Mouse (Mus musculus) hindbrain, embryonic 15.5 days (tissue): ENCODE measurements around the gene Pcx. TPM values are rescaled to one million over a fixed set of nuclear protein-coding genes. Genes with fewer than 3 reads are reported as not detected.
"Not testable (repeated sequence)": the region's sequence is repeated elsewhere in the genome, so short reads cannot be mapped to it uniquely, and the experiment has no call there.

ENCODE experiments used
- ATAC-seq: fragments of 200-750 bp; cut with Nextera tagmentation; 2 replicates; pipeline ENCODE4 v1.8.0; 2017; ENCODE audit warnings: low read depth, moderate number of reproducible peaks, moderate TSS enrichment; ENCODE audit not compliant: low FRiP score
- H3K27ac ChIP-seq: fragments of 300-500 bp; sonication (generic); replicated peaks from 2 replicates; pipeline ENCODE4 v1.5.1; 2015; ENCODE audit warnings: mild to moderate bottlenecking, inconsistent platforms
- H3K27me3 ChIP-seq: fragments of 300-500 bp; sonication (generic); 2 replicates; pipeline ENCODE4 v1.6.1; 2015; ENCODE audit warnings: control low read depth, inconsistent platforms
- H3K36me3 ChIP-seq: fragments of 300-500 bp; sonication (generic); 2 replicates; pipeline ENCODE4 v1.6.1; 2015; ENCODE audit warnings: control low read depth, inconsistent platforms
- H3K4me1 ChIP-seq: fragments of 300-500 bp; sonication (generic); replicated peaks from 2 replicates; pipeline ENCODE4 v1.6.1; 2015; ENCODE audit warnings: control low read depth, inconsistent platforms
- H3K4me2 ChIP-seq: fragments of 300-500 bp; sonication (generic); 2 replicates; pipeline ENCODE4 v1.6.1; 2015; ENCODE audit warnings: moderate library complexity, mild to moderate bottlenecking, inconsistent platforms
- H3K4me3 ChIP-seq: fragments of 300-500 bp; sonication (generic); 2 replicates; pipeline ENCODE4 v1.5.1; 2015; ENCODE audit warnings: mild to moderate bottlenecking, inconsistent platforms
- H3K9ac ChIP-seq: fragments of 300-500 bp; sonication (generic); 2 replicates; pipeline ENCODE4 v1.6.1; 2015; ENCODE audit warnings: inconsistent platforms
- H3K9me3 ChIP-seq: fragments of 300-500 bp; sonication (generic); 2 replicates; pipeline ENCODE4 v1.6.1; 2016; ENCODE audit warnings: control low read depth, inconsistent platforms
- WGBS: fragments of 180-500 bp; shearing (Covaris S2); methylation state at CpG from one replicate; pipeline ENCODE4 v1.1.7; 2015; 5-methylcytosine and 5-hydroxymethylcytosine counted together
- polyA plus RNA-seq: library from polyadenylated mRNA; unstranded; fragments of >200 nt; fragmentation: Nextera tagmentation; extraction: Ambion mirVana; gene quantifications from 2 replicates; pipeline ENCODE4 v1.2.1, GENCODE M21; 2015

Gene Pcx
- polyA plus RNA-seq, 1 experiment from 2014 or later, result 43.8 TPM

GRCm38 (mm10) chr19:4572467-4572866, 62.2 kb downstream of the Pcx start:
- ATAC-seq, result no peak
- WGBS, result 75% methylated on average over 8 of the region's 8 CpGs
- Histone ChIP-seq H3K27me3 (no peaks in the 10 kb centered on the region), H3K4me3 (no peak overlapping the region), H3K4me1 (no peaks in the 10 kb centered on the region), H3K36me3 (no peaks in the 10 kb centered on the region), H3K9ac (no peak overlapping the region), H3K9me3 (no peaks in the 10 kb centered on the region), H3K27ac (0 out of 2 replicates have a peak overlapping the region, but pooled peaks have one; percentile 7), H3K4me2 (no peak overlapping the region)

- Histone ChIP-seq H3K4me2 (no peak overlapping the region), H3K9ac (no peak overlapping the region), H3K27ac (no peak overlapping the region), H3K4me1 (no peaks in the 10 kb centered on the region), H3K36me3 (no peaks in the 10 kb centered on the region), H3K9me3 (no peaks in the 10 kb centered on the region), H3K27me3 (no peaks in the 10 kb centered on the region), H3K4me3 (no peak overlapping the region)
- no peak for ATAC-seq
- 83% methylated on average over 1 of the region's 1 CpGs for WGBS
These were observed 63.0 kb downstream of the Pcx start for GRCm38 (mm10) chr19:4573241-4573640.

- Histone ChIP-seq H3K4me2 (no peak overlapping the region), H3K36me3 (no peaks in the 10 kb centered on the region), H3K4me3 (no peak overlapping the region), H3K9me3 (no peaks in the 10 kb centered on the region), H3K27ac (no peak overlapping the region), H3K27me3 (no peaks in the 10 kb centered on the region), H3K9ac (no peak overlapping the region), H3K4me1 (no peaks in the 10 kb centered on the region)
- WGBS, result 72% methylated on average over 2 of the region's 2 CpGs
- ATAC-seq, result no peak
These were observed 68.5 kb downstream of the Pcx start for GRCm38 (mm10) chr19:4578799-4579198.

DNA sequence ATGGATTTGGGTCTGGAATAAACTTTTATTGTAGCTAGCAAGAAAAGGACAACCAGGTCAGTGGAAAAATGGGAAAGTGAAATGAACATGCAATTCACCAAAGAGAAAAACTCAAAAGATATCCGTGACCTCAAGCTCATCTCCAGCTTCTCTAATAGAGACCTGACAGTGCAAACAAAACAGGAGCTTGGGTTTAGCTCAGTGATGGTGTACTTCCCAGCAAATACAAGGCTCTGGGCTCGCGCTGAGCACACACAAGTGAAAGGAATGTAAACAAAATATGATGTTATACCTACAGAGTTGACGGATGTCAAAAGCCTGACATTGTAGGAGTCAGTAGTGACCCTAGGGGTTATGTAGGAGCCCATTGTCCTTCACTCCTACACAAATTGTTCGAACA, 69.0 kb downstream of the Pcx start:
- WGBS, result 81% methylated on average over 5 of the region's 5 CpGs
- Histone ChIP-seq H3K36me3 (no peaks in the 10 kb centered on the region), H3K27me3 (no peaks in the 10 kb centered on the region), H3K4me3 (no peak overlapping the region), H3K9me3 (no peaks in the 10 kb centered on the region), H3K27ac (no peak overlapping the region), H3K4me2 (no peak overlapping the region), H3K9ac (no peak overlapping the region), H3K4me1 (no peaks in the 10 kb centered on the region)
- ATAC-seq, result no peak

GRCm38 (mm10) chr19:4583856-4584255, 73.6 kb downstream of the Pcx start:
- WGBS, result 62% methylated on average over 2 of the region's 2 CpGs
- no peak overlapping the region for H3K4me3 ChIP-seq
- no peaks in the 10 kb centered on the region for H3K36me3 ChIP-seq
- H3K4me1 ChIP-seq, result no peaks in the 10 kb centered on the region
- ATAC-seq, result no peak
- H3K9me3 ChIP-seq, result no peaks in the 10 kb centered on the region
- H3K27me3 ChIP-seq, result no peaks in the 10 kb centered on the region
- H3K4me2 ChIP-seq, result no peak overlapping the region
- no peak overlapping the region for H3K27ac ChIP-seq
- H3K9ac ChIP-seq, result no peak overlapping the region

GRCm38 (mm10) chr19:4586783-4587182, 76.5 kb downstream of the Pcx start:
- H3K4me2 ChIP-seq, H3K9me3 ChIP-seq, ATAC-seq, H3K4me3 ChIP-seq, H3K36me3 ChIP-seq, H3K27ac ChIP-seq, H3K27me3 ChIP-seq, H3K9ac ChIP-seq, H3K4me1 ChIP-seq: not testable (repeated sequence)

DNA sequence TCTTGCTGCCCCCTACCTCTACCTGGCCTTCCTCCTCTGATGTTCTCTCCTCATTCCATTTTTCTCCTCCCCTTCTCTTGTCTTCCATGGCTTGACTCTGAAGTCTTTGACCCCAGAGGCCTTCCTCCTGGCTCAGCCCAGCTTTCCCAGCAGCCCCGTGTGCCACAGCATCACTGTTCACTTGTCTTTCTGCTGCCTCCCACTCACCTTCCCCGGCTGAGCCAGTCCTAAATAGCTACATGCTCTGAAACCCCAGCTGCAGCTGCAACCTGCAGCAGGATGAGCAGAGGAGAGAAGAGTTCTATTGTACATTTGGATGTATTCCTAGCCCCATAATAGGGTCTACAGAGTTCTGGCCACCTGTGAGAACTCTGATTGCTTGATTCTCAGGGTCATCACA, 77.2 kb downstream of the Pcx start:
- WGBS, result 49% methylated on average over 2 of the region's 2 CpGs
- no peak overlapping the region for H3K27ac ChIP-seq
- H3K4me2 ChIP-seq, result no peak overlapping the region
- no peaks in the 10 kb centered on the region for H3K9me3 ChIP-seq
- H3K4me3 ChIP-seq, result no peak overlapping the region
- no peak overlapping the region for H3K9ac ChIP-seq
- H3K27me3 ChIP-seq, result no peaks in the 10 kb centered on the region
- ATAC-seq, result no peak
- no peaks in the 10 kb centered on the region for H3K36me3 ChIP-seq
- H3K4me1 ChIP-seq, result no peaks in the 10 kb centered on the region

- no peak overlapping the region for H3K9ac ChIP-seq
- no peaks in the 10 kb centered on the region for H3K36me3 ChIP-seq
- H3K27ac ChIP-seq, result no peak overlapping the region
- 74% methylated on average over 3 of the region's 3 CpGs for WGBS
- H3K9me3 ChIP-seq, result no peaks in the 10 kb centered on the region
- no peaks in the 10 kb centered on the region for H3K27me3 ChIP-seq
- H3K4me3 ChIP-seq, result no peak overlapping the region
- no peaks in the 10 kb centered on the region for H3K4me1 ChIP-seq
- ATAC-seq, result no peak
- H3K4me2 ChIP-seq, result no peak overlapping the region
These were observed 78.2 kb downstream of the Pcx start for GRCm38 (mm10) chr19:4588430-4588829.

GRCm38 (mm10) chr19:4589081-4589480, 78.8 kb downstream of the Pcx start:
- no peaks in the 10 kb centered on the region for H3K4me1 ChIP-seq
- H3K27me3 ChIP-seq, result no peaks in the 10 kb centered on the region
- H3K9ac ChIP-seq, result no peak overlapping the region
- H3K4me2 ChIP-seq, result no peak overlapping the region
- WGBS, result 72% methylated on average over 1 of the region's 1 CpGs
- ATAC-seq, result no peak
- H3K9me3 ChIP-seq, result no peaks in the 10 kb centered on the region
- no peaks in the 10 kb centered on the region for H3K36me3 ChIP-seq
- H3K4me3 ChIP-seq, result no peak overlapping the region
- H3K27ac ChIP-seq, result no peak overlapping the region

- WGBS, result 93% methylated on average over 3 of the region's 3 CpGs
- Histone ChIP-seq H3K27me3 (no peaks in the 10 kb centered on the region), H3K4me3 (no peak overlapping the region), H3K9me3 (no peaks in the 10 kb centered on the region), H3K36me3 (no peaks in the 10 kb centered on the region), H3K9ac (no peak overlapping the region), H3K4me1 (no peaks in the 10 kb centered on the region), H3K4me2 (no peak overlapping the region), H3K27ac (no peak overlapping the region)
- ATAC-seq, result no peak
These were observed 79.8 kb downstream of the Pcx start for GRCm38 (mm10) chr19:4590025-4590424.

- Histone ChIP-seq H3K4me2 (no peak overlapping the region), H3K27me3 (no peaks in the 10 kb centered on the region), H3K27ac (no peak overlapping the region), H3K9ac (no peak overlapping the region), H3K9me3 (no peaks in the 10 kb centered on the region), H3K4me1 (no peaks in the 10 kb centered on the region), H3K4me3 (no peak overlapping the region), H3K36me3 (no peaks in the 10 kb centered on the region)
- 55% methylated on average over 7 of the region's 7 CpGs for WGBS
- no peak for ATAC-seq
These were observed 83.7 kb downstream of the Pcx start for GRCm38 (mm10) chr19:4593792-4594522.

DNA sequence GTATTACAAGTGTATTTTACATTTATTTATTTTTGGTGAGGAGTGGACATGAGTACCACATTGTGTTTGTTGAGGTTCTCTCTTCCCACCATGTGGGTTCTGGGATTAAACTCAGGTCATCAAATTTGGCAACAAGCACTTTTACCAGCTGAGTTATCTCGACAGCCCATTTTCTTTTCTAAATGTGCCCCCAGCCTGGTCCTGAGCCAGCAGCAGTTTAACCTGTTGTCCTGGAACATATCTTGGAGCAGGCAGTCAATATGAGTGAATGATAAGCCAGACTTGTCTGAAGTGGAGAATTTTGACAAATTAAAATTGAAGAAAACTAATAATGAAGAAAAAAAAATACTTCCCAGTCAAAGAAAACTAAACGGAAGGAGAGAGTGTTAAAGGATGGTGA, 85.8 kb downstream of the Pcx start:
- H3K9me3 ChIP-seq, result no peaks in the 10 kb centered on the region
- H3K27ac ChIP-seq, result no peak overlapping the region
- H3K4me3 ChIP-seq, result no peak overlapping the region
- H3K9ac ChIP-seq, result no peak overlapping the region
- H3K36me3 ChIP-seq, result no peaks in the 10 kb centered on the region
- H3K27me3 ChIP-seq, result no peaks in the 10 kb centered on the region
- 75% methylated on average over 2 of the region's 2 CpGs for WGBS
- H3K4me2 ChIP-seq, result no peak overlapping the region
- no peaks in the 10 kb centered on the region for H3K4me1 ChIP-seq
- ATAC-seq, result no peak

DNA sequence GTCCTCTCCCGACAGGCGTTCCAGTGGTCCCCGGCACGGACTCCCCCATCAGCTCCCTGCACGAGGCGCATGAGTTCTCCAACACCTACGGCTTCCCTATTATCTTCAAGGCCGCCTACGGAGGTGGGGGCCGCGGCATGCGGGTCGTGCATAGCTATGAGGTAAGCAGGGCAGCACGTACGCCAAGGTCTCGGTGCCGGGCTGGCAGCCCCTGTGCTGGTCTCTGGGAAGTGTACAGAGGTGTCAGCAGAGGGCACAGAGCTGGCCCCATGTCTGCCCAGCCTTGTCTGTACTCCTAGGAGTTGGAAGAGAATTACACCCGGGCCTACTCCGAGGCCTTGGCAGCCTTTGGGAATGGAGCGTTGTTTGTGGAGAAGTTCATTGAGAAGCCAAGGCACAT, 92.2 kb downstream of the Pcx start:
- 86% methylated on average over 20 of the region's 20 CpGs for WGBS
- Histone ChIP-seq H3K36me3 (no peaks in the 10 kb centered on the region), H3K4me3 (no peak overlapping the region), H3K27me3 (no peaks in the 10 kb centered on the region), H3K4me1 (no peaks in the 10 kb centered on the region), H3K27ac (no peak overlapping the region), H3K9me3 (no peaks in the 10 kb centered on the region), H3K4me2 (no peak overlapping the region), H3K9ac (no peak overlapping the region)
- no peak for ATAC-seq
